Comparison of ENCODE assay signal across 12 mouse cellular contexts in the genomic region with DNA sequence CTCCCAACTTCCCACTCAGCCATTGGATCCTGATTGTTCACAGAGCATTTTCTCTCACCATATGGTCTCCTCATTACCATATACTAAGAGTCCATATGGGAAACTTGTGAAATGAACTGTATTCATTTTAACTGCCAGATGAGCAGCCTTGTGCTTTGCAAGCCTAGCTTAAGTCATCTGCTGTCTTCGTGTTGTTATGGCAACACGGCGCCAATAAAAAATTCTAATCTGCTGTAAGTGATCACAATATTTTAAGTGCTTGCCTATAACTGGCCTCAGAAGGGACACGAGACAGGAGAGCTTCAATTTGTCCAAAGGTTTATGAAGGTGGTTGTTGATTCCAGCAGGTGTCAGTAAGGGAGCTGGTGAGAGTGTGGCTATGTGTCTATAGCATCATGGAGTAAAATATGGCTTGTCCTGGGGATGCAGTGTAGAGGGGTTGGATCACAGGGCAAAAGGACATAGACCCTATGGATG.
DNase-seq lines count a peak whose midpoint lies in the region; ATAC-seq and TF ChIP-seq lines count a peak whose summit lies in the region.
"Had no signal": no experiment of that assay in that cellular context is flagged by ENCODE, and none has a peak within 500 bp of the region (broad histone marks: within the 10 kb centered on the region; RNA-seq: fewer than 3 reads in every experiment).

No protein-coding gene starts in this region.

- H3K36me3 ChIP-seq in forebrain, postnatal 0 days (ENCODE audit: insufficient read depth) = no peaks in the 10 kb centered on the region
- H3K36me3 ChIP-seq: liver, embryonic 13.5 days; stomach, embryonic 15.5 days had no signal

- TF ChIP-seq CTCF in forebrain, postnatal 0 days (IDR thresholded peaks at IDR 0.05; ENCODE audit: low read depth) = peak; percentile 5; the same call in 1 of the 2 replicates

- peaks cover 4% of the 10 kb centered on the region for H3K27me3 ChIP-seq in forebrain, postnatal 0 days (ENCODE audit: insufficient read depth, low read length)
- H3K27me3 ChIP-seq: liver, embryonic 13.5 days; stomach, embryonic 15.5 days had no signal

- no peak overlapping the region for H3K4me2 ChIP-seq in forebrain, postnatal 0 days (ENCODE audit: low read depth)
- H3K4me2 ChIP-seq: liver, embryonic 13.5 days; stomach, embryonic 15.5 days had no signal

- no peak overlapping the region for H3K4me3 ChIP-seq in forebrain, postnatal 0 days (ENCODE audit: low read depth, low read length)
- H3K4me3 ChIP-seq: liver, embryonic 13.5 days; stomach, embryonic 15.5 days had no signal

- no peaks in the 10 kb centered on the region for H3K9me3 ChIP-seq in forebrain, postnatal 0 days (ENCODE audit: low read length)
- H3K9me3 ChIP-seq: liver, embryonic 13.5 days; stomach, embryonic 15.5 days had no signal

- intact Hi-C loops in heart, postnatal 36 days (cut with DNase I) = loop anchor here (5.0 kb wide), 1 partner anchor 271 kb away; no protein-coding TSS in a partner anchor
- intact Hi-C loops in gastrocnemius, postnatal 36 days (cut with DNase I) = no loop called here

- ATAC-seq in forebrain, postnatal 0 days = peak; percentile 94
- ATAC-seq: intestine, embryonic 16.5 days had no signal

- no peak overlapping the region for H3K9ac ChIP-seq in forebrain, postnatal 0 days
- H3K9ac ChIP-seq: liver, embryonic 13.5 days; stomach, embryonic 15.5 days had no signal

- 45% methylated on average over 4 of the region's 4 CpGs for WGBS in forebrain, postnatal 0 days

- H3K4me1 ChIP-seq in forebrain, postnatal 0 days (ENCODE audit: insufficient read depth) = peaks cover 16% of the 10 kb centered on the region; the same call in 1 of the 2 replicates
- H3K4me1 ChIP-seq: liver, embryonic 13.5 days; stomach, embryonic 15.5 days had no signal

- peak; percentile 60 for DNase-seq in heart, adult 11 months
- no peak for DNase-seq in heart, postnatal 36 days
- DNase-seq in forebrain, postnatal 0 days = peak; percentile 84
- peak; percentile 17 to 27 for DNase-seq in layer of hippocampus, postnatal 36 days
- peak; percentile 16 to 41 for DNase-seq in right cerebral cortex, adult 2 months (ENCODE audit: low spot score in 2 of 2)
- DNase-seq in adrenal gland, adult 18-20 months (ENCODE audit: low spot score in 2 of 2) = no peak
- DNase-seq in gastrocnemius, postnatal 36 days = no peak
- no peak for DNase-seq in spleen, adult 18-20 months
- DNase-seq: cerebellum, adult 2 months; liver, embryonic 13.5 days had no signal

- H3K27ac ChIP-seq in forebrain, postnatal 0 days (ENCODE audit: low read depth, low read length) = no peak overlapping the region
- H3K27ac ChIP-seq: liver, embryonic 13.5 days; stomach, embryonic 15.5 days had no signal

Comparison
In these comparisons a context has a peak if more than half of its experiments do, and no peak if none do; other contexts are left out.
1. DNase-seq: peak in heart, adult 11 months (single experiment), forebrain, postnatal 0 days (single experiment), layer of hippocampus, postnatal 36 days (2 of 2) and right cerebral cortex, adult 2 months (2 of 2); none in heart, postnatal 36 days (0 of 2), adrenal gland, adult 18-20 months (0 of 2), gastrocnemius, postnatal 36 days (0 of 2) and spleen, adult 18-20 months (0 of 2).